Mouse (Mus musculus): Measurements from ENCODE around the gene Snx12.

DNA sequence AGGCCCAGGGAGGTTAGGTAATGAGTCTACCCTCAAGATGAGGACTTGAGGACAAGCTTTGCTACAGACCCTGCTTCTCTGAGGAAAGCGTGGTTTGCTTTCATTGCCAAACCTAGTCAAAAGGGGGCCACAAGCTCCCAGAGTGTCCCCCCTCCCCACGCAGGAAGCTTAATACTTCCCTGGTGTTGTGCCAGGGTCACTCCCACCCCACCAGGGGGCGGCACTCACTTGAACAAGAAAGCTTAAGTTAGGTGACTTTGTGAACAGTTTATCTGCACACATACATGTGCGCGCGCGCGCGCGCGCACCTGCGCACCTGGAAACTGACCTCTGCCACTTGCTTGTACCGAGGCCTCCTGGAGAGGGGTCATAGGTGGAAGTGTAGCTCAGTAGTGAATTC is 34.2 kb upstream of the Snx12 start:
- no peak for TF ChIP-seq TCF12 (IDR thresholded peaks at IDR 0.05; ENCODE audit: insufficient read depth, poor library complexity, severe bottlenecking)
- TF ChIP-seq POLR2AphosphoS2 (IDR thresholded peaks at IDR 0.05; ENCODE audit: insufficient read length, low read depth) = no peak
- no peak for TF ChIP-seq MYOD1 (IDR thresholded peaks at IDR 0.05; ENCODE audit: control insufficient read depth in 1 of 3, insufficient read length in 2 of 3, low read depth in 2 of 3)
- no peak for TF ChIP-seq POLR2A (IDR thresholded peaks at IDR 0.05; ENCODE audit: insufficient read length, low read depth)
- TF ChIP-seq USF1 (IDR thresholded peaks at IDR 0.05; ENCODE audit: low read depth) = no peak
